Mouse (Mus musculus) neural tube, embryonic 13.5 days (tissue): ENCODE measurements around the gene Limk2. TPM values are rescaled to one million over a fixed set of nuclear protein-coding genes. Genes with fewer than 3 reads are reported as not detected.
A peak's percentile ranks its signal among the peaks of the same experiment; 100 is the strongest.

Experiments
- ATAC-seq: fragments of 200-750 bp; cut with Nextera tagmentation; 2 replicates; pipeline ENCODE4 v1.8.0; 2017; ENCODE audit warnings: low read depth, mild to moderate bottlenecking, moderate TSS enrichment, moderate library complexity
- H3K27ac ChIP-seq: fragments of 300-500 bp; sonication (generic); replicated peaks from 2 replicates; pipeline ENCODE4 v1.5.1; 2015; ENCODE audit warnings: moderate library complexity, mild to moderate bottlenecking, inconsistent platforms
- H3K27me3 ChIP-seq: fragments of 300-500 bp; sonication (generic); 2 replicates; pipeline ENCODE4 v1.6.1; 2015; ENCODE audit warnings: mild to moderate bottlenecking, inconsistent platforms
- H3K36me3 ChIP-seq: fragments of 300-500 bp; sonication (generic); 2 replicates; pipeline ENCODE4 v1.6.1; 2015; ENCODE audit warnings: mild to moderate bottlenecking, inconsistent platforms
- H3K4me1 ChIP-seq: fragments of 300-500 bp; sonication (generic); replicated peaks from 2 replicates; pipeline ENCODE4 v1.6.1; 2015; ENCODE audit warnings: inconsistent platforms
- H3K4me2 ChIP-seq: fragments of 300-500 bp; sonication (generic); 2 replicates; pipeline ENCODE4 v1.6.1; 2015; ENCODE audit warnings: inconsistent platforms, mild to moderate bottlenecking, moderate library complexity
- H3K4me3 ChIP-seq: fragments of 300-500 bp; sonication (generic); 2 replicates; pipeline ENCODE4 v1.5.1; 2015; ENCODE audit warnings: mild to moderate bottlenecking, inconsistent platforms
- H3K9ac ChIP-seq: fragments of 300-500 bp; sonication (generic); 2 replicates; pipeline ENCODE4 v1.6.1; 2015; ENCODE audit warnings: moderate library complexity, mild to moderate bottlenecking, inconsistent platforms
- H3K9me3 ChIP-seq: fragments of 300-500 bp; sonication (generic); 2 replicates; pipeline ENCODE4 v1.6.1; 2016; ENCODE audit warnings: inconsistent platforms
- WGBS: fragments of 180-500 bp; shearing (Covaris S2); methylation state at CpG from one replicate; pipeline ENCODE4 v1.1.7; 2015; 5-methylcytosine and 5-hydroxymethylcytosine counted together
- polyA plus RNA-seq: library from polyadenylated mRNA; unstranded; fragments of >200 nt; fragmentation: Nextera tagmentation; extraction: Ambion mirVana; gene quantifications from 2 replicates; pipeline ENCODE4 v1.2.1, GENCODE M21; 2015

Gene Limk2
- polyA plus RNA-seq, 1 experiment from 2014 or later: 143 TPM

- ATAC-seq: no peak; the same call in 1 of the 2 replicates
- H3K36me3 ChIP-seq: no peaks in the 10 kb centered on the region
- H3K27ac ChIP-seq: no peak overlapping the region
These were observed 32.9 kb upstream of the Limk2 start for GRCm38 (mm10) chr11:3441696-3442443.

GRCm38 (mm10) chr11:3437621-3438020 is 28.6 kb upstream of the Limk2 start:
- H3K9ac ChIP-seq: no peak overlapping the region
- H3K4me1 ChIP-seq: peaks cover 6% of the 10 kb centered on the region
- 92% methylated on average over 1 of the region's 1 CpGs for WGBS
- H3K27me3 ChIP-seq: no peaks in the 10 kb centered on the region
- no peaks in the 10 kb centered on the region for H3K9me3 ChIP-seq
- no peak for ATAC-seq
- no peak overlapping the region for H3K4me2 ChIP-seq
- no peak overlapping the region for H3K27ac ChIP-seq
- H3K36me3 ChIP-seq: peaks cover 4% of the 10 kb centered on the region; the same call in 1 of the 2 replicates
- H3K4me3 ChIP-seq: no peak overlapping the region

More at GRCm38 (mm10) chr11:3441696-3442443, 32.9 kb upstream of the Limk2 start:
- Histone ChIP-seq H3K9ac (no peak overlapping the region), H3K4me2 (no peak overlapping the region), H3K27me3 (no peaks in the 10 kb centered on the region), H3K9me3 (no peaks in the 10 kb centered on the region), H3K4me3 (no peak overlapping the region), H3K4me1 (peaks cover 6% of the 10 kb centered on the region)

GRCm38 (mm10) chr11:3433809-3434208 is 24.8 kb upstream of the Limk2 start:
- peaks cover 11% of the 10 kb centered on the region for H3K36me3 ChIP-seq
- H3K4me3 ChIP-seq: no peak overlapping the region
- H3K9me3 ChIP-seq: no peaks in the 10 kb centered on the region
- no peak overlapping the region for H3K27ac ChIP-seq
- H3K4me1 ChIP-seq: no peaks in the 10 kb centered on the region
- no peak for ATAC-seq
- WGBS: 82% methylated on average over 4 of the region's 4 CpGs
- H3K9ac ChIP-seq: no peak overlapping the region
- no peak overlapping the region for H3K4me2 ChIP-seq
- no peaks in the 10 kb centered on the region for H3K27me3 ChIP-seq

GRCm38 (mm10) chr11:3431976-3432603 is 23.1 kb upstream of the Limk2 start:
- Histone ChIP-seq H3K9me3 (no peaks in the 10 kb centered on the region), H3K4me3 (no peak overlapping the region), H3K27me3 (no peaks in the 10 kb centered on the region), H3K27ac (no peak overlapping the region), H3K4me2 (no peak overlapping the region), H3K9ac (no peak overlapping the region), H3K36me3 (peaks cover 11% of the 10 kb centered on the region), H3K4me1 (no peaks in the 10 kb centered on the region)
- WGBS: 91% methylated on average over 6 of the region's 6 CpGs
- no peak for ATAC-seq

- no peaks in the 10 kb centered on the region for H3K27me3 ChIP-seq
- no peak overlapping the region for H3K27ac ChIP-seq
- no peak overlapping the region for H3K4me3 ChIP-seq
- no peak overlapping the region for H3K9ac ChIP-seq
- no peak for ATAC-seq
- no peaks in the 10 kb centered on the region for H3K9me3 ChIP-seq
- peaks cover 14% of the 10 kb centered on the region for H3K36me3 ChIP-seq
- no peaks in the 10 kb centered on the region for H3K4me1 ChIP-seq
- no peak overlapping the region for H3K4me2 ChIP-seq
- 93% methylated on average over 3 of the region's 3 CpGs for WGBS
These were observed 22.5 kb upstream of the Limk2 start for GRCm38 (mm10) chr11:3431515-3431914.

- no peaks in the 10 kb centered on the region for H3K27me3 ChIP-seq
- peaks cover 38% of the 10 kb centered on the region for H3K36me3 ChIP-seq
- H3K4me2 ChIP-seq: no peak overlapping the region
- WGBS: 84% methylated on average over 7 of the region's 7 CpGs
- H3K4me1 ChIP-seq: no peaks in the 10 kb centered on the region
- no peak overlapping the region for H3K9ac ChIP-seq
- ATAC-seq: no peak
- H3K27ac ChIP-seq: no peak overlapping the region
- no peak overlapping the region for H3K4me3 ChIP-seq
- H3K9me3 ChIP-seq: no peaks in the 10 kb centered on the region
These were observed 19.6 kb upstream of the Limk2 start for GRCm38 (mm10) chr11:3428632-3429031.

- Histone ChIP-seq H3K27me3 (no peaks in the 10 kb centered on the region), H3K4me3 (no peak overlapping the region), H3K4me2 (no peak overlapping the region), H3K9me3 (no peaks in the 10 kb centered on the region), H3K36me3 (peaks cover 45% of the 10 kb centered on the region), H3K4me1 (no peaks in the 10 kb centered on the region), H3K9ac (no peak overlapping the region), H3K27ac (no peak overlapping the region)
- WGBS: 91% methylated on average over 3 of the region's 3 CpGs
- no peak for ATAC-seq
These were observed 18.8 kb upstream of the Limk2 start for GRCm38 (mm10) chr11:3427697-3428230.

GRCm38 (mm10) chr11:3422242-3422641 is 13.3 kb upstream of the Limk2 start:
- no peak overlapping the region for H3K9ac ChIP-seq
- no peaks in the 10 kb centered on the region for H3K4me1 ChIP-seq
- 83% methylated on average over 4 of the region's 4 CpGs for WGBS
- H3K4me3 ChIP-seq: no peak overlapping the region
- H3K27ac ChIP-seq: no peak overlapping the region
- H3K9me3 ChIP-seq: no peaks in the 10 kb centered on the region
- ATAC-seq: no peak
- no peak overlapping the region for H3K4me2 ChIP-seq
- peaks cover 70% of the 10 kb centered on the region for H3K36me3 ChIP-seq
- H3K27me3 ChIP-seq: no peaks in the 10 kb centered on the region

- 76% methylated on average over 4 of the region's 4 CpGs for whole genome bisulfite sequencing
- Histone ChIP-seq H3K9me3 (no peaks in the 10 kb centered on the region), H3K27me3 (no peaks in the 10 kb centered on the region), H3K4me3 (no peak overlapping the region), H3K4me1 (no peaks in the 10 kb centered on the region), H3K4me2 (no peak overlapping the region), H3K36me3 (peaks cover 71% of the 10 kb centered on the region), H3K27ac (peak overlapping the region; percentile 9; the same call in 1 of the 2 replicates), H3K9ac (no peak overlapping the region)
- no peak for ATAC-seq
These were observed 9.8 kb upstream of the Limk2 start for GRCm38 (mm10) chr11:3418741-3419140.

- Histone ChIP-seq H3K27ac (no peak overlapping the region), H3K9me3 (no peaks in the 10 kb centered on the region), H3K9ac (no peak overlapping the region), H3K4me3 (no peak overlapping the region), H3K4me2 (no peak overlapping the region), H3K4me1 (no peaks in the 10 kb centered on the region), H3K36me3 (peaks cover 66% of the 10 kb centered on the region), H3K27me3 (no peaks in the 10 kb centered on the region)
- WGBS: 85% methylated on average over 6 of the region's 6 CpGs
- ATAC-seq: no peak
These were observed 8.8 kb upstream of the Limk2 start for GRCm38 (mm10) chr11:3417795-3418194.

GRCm38 (mm10) chr11:3416399-3416798 is 7.4 kb upstream of the Limk2 start:
- H3K9ac ChIP-seq: no peak overlapping the region
- WGBS: 96% methylated on average over 3 of the region's 3 CpGs
- no peak overlapping the region for H3K27ac ChIP-seq
- no peak overlapping the region for H3K4me3 ChIP-seq
- H3K4me1 ChIP-seq: no peaks in the 10 kb centered on the region
- no peaks in the 10 kb centered on the region for H3K9me3 ChIP-seq
- H3K27me3 ChIP-seq: no peaks in the 10 kb centered on the region
- ATAC-seq: no peak
- no peak overlapping the region for H3K4me2 ChIP-seq
- H3K36me3 ChIP-seq: peaks cover 59% of the 10 kb centered on the region

GRCm38 (mm10) chr11:3412111-3412510 is 3.1 kb upstream of the Limk2 start:
- 87% methylated on average over 3 of the region's 3 CpGs for WGBS
- H3K4me1 ChIP-seq: peaks cover 17% of the 10 kb centered on the region
- peaks cover 32% of the 10 kb centered on the region for H3K36me3 ChIP-seq
- H3K27me3 ChIP-seq: no peaks in the 10 kb centered on the region
- H3K9me3 ChIP-seq: no peaks in the 10 kb centered on the region
- H3K9ac ChIP-seq: no peak overlapping the region
- H3K4me2 ChIP-seq: no peak overlapping the region
- no peak for ATAC-seq
- no peak overlapping the region for H3K27ac ChIP-seq
- H3K4me3 ChIP-seq: no peak overlapping the region
